Mouse (Mus musculus): ENCODE data around the gene Fam129a. TPM values are rescaled to one million over a fixed set of nuclear protein-coding genes. Genes with fewer than 3 reads are reported as not detected.

Gene Fam129a
- total and polyA plus RNA-seq, 2 experiments from 2014 or later, result 1.7 to 2.6 TPM

DNA sequence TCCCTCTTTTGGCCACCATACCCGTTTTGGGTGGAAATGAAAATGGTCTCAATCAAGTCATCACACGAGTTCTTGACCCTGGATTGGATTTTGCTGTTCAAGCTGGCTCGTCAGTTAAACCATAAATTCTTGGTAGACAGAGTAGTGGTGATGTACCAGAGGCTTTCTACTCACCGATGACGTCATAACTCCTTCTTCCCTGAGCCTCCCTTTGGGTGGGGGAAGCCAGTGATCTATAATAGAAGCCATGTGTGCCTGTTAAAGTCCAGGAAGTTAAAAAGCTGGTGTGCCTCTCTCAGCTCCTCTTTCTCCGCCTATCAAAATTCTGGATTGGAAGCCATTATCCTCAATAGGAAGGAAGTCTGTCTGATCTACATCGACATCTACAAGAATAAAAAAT, 21.2 kb upstream of the Fam129a start:
- no peak overlapping the region for H3K4me3 ChIP-seq (ENCODE audit: low read length)
- ATAC-seq, result no peak
- DNase-seq (ENCODE audit: low spot score), result no peak
- no peaks in the 10 kb centered on the region for H3K4me1 ChIP-seq (ENCODE audit: insufficient read depth, low read length)
- no peaks in the 10 kb centered on the region for H3K27me3 ChIP-seq (ENCODE audit: insufficient read depth, low read length)
- TF ChIP-seq CTCF (IDR thresholded peaks at IDR 0.05; ENCODE audit: low read depth), result no peak
- no peak overlapping the region for H3K4me2 ChIP-seq (ENCODE audit: low read depth, low read length)
- H3K9me3 ChIP-seq (ENCODE audit: low read length), result no peaks in the 10 kb centered on the region
- H3K9ac ChIP-seq (replicated peaks; ENCODE audit: low read length), result no peak overlapping the region
- H3K36me3 ChIP-seq (ENCODE audit: insufficient read depth, low read length), result no peaks in the 10 kb centered on the region
- 87% methylated on average over 7 of the region's 7 CpGs for WGBS
- H3K27ac ChIP-seq, result no peak overlapping the region

DNA sequence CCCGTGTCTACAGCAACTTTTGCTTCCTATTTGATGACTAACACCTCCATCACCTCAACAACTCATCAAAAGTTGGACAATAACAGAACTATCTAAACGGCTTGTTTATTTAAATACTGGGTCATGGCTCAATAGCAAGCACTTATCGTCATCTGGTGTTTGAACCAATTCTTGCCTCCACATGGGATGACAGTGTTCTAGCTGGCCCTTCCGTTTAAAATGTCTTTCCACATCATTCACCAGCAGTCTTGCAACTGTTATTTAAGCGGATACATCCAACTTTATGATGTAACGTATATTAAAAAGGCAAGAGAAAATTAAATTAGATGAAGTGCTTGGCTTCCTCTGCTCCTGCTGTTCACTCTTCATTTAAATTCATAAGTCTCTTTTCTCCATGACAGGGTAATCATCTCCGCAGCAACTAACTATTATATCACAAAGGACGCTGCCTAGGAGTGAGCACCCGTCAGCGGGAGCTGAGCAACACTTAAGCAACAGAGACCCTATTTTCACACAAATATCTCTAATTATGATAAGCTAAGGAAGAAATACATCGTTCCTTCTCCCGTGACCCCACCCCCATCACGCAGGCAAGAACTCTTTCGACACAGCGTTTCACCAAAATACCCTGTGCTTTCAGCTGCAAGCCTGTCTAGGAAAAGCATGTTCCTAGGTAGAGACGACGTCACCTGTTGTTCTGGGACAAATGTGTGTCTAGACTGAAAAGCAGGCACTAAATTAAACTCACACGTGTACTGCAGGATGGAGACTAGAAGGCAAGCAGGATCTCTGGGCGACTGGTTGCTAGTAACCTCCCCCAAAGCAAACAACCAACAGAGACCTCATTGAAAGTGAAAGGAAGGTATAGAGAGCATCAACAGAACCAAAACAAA, 20.2 kb upstream of the Fam129a start:
- no peak for TF ChIP-seq CTCF (IDR thresholded peaks at IDR 0.05; ENCODE audit: low read depth)
- Histone ChIP-seq H3K4me1 (ENCODE audit: insufficient read depth, low read length) (no peaks in the 10 kb centered on the region), H3K4me3 (ENCODE audit: low read length) (no peak overlapping the region), H3K27ac (no peak overlapping the region), H3K36me3 (ENCODE audit: insufficient read depth, low read length) (no peaks in the 10 kb centered on the region), H3K9ac (replicated peaks; ENCODE audit: low read length) (no peak overlapping the region), H3K27me3 (ENCODE audit: insufficient read depth, low read length) (no peaks in the 10 kb centered on the region), H3K4me2 (ENCODE audit: low read depth, low read length) (0 out of 2 replicates have a peak overlapping the region, but pooled peaks have one; percentile 25), H3K9me3 (ENCODE audit: low read length) (no peaks in the 10 kb centered on the region)
- ATAC-seq, result no peak
- WGBS, result 26% methylated on average over 19 of the region's 19 CpGs
- no peak for DNase-seq (ENCODE audit: low spot score)

DNA sequence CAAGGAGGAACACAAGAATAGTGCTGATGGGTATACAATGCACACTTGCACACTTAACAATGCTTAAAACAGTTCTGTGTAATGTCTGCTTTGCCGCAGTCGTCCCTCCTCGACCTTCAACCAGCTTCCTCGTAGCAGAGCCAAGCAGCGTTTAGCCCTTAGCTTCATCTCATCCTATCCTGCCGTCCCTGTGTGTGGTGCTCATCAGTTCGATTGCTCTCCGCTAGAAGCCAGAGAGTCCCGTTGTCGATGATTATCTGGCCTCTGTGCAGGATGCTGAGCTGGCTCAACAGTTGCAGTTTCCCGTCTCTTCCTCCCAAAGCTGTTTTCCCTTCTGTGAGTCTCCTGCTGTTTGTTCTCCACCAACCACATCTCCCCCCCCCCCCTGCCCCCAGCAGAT, 10.4 kb upstream of the Fam129a start:
- 46% methylated on average over 11 of the region's 11 CpGs for WGBS
- no peak overlapping the region for H3K4me3 ChIP-seq (ENCODE audit: low read length)

DNA sequence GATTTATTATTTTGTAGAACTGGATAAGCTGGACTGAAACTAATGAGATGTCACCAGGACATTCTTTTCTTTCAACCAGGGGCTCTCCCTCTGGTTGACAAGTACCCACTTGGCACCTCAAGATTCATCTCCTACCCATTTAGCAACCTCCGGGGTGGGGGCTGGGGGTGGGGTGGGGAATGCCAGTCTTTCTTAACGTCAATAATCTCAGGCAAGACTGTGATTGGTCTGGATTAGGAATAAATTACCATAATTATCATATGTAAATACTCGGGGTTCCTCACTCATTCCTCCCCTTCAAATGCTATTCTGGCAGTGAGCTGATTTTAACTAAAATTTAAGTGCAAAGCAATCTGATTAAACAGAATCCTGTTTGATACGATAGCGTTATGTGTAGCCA, 7.6 kb upstream of the Fam129a start:
- Histone ChIP-seq H3K27me3 (ENCODE audit: insufficient read depth, low read length) (no peaks in the 10 kb centered on the region), H3K27ac (no peak overlapping the region), H3K36me3 (ENCODE audit: insufficient read depth, low read length) (no peaks in the 10 kb centered on the region), H3K9me3 (ENCODE audit: low read length) (no peaks in the 10 kb centered on the region), H3K4me3 (ENCODE audit: low read length) (no peak overlapping the region), H3K4me1 (ENCODE audit: insufficient read depth, low read length) (no peaks in the 10 kb centered on the region), H3K4me2 (ENCODE audit: low read depth, low read length) (no peak overlapping the region), H3K9ac (replicated peaks; ENCODE audit: low read length) (no peak overlapping the region)
- WGBS, result 56% methylated on average over 5 of the region's 5 CpGs
- no peak for ATAC-seq
- no peak for TF ChIP-seq CTCF (IDR thresholded peaks at IDR 0.05; ENCODE audit: low read depth)
- no peak for DNase-seq (ENCODE audit: low spot score)

More for the DNA sequence above, 10.4 kb upstream of the Fam129a start:
- Histone ChIP-seq H3K27me3 (ENCODE audit: insufficient read depth, low read length) (no peaks in the 10 kb centered on the region), H3K9ac (replicated peaks; ENCODE audit: low read length) (no peak overlapping the region), H3K27ac (no peak overlapping the region), H3K4me1 (ENCODE audit: insufficient read depth, low read length) (no peaks in the 10 kb centered on the region), H3K36me3 (ENCODE audit: insufficient read depth, low read length) (no peaks in the 10 kb centered on the region), H3K9me3 (ENCODE audit: low read length) (no peaks in the 10 kb centered on the region), H3K4me2 (ENCODE audit: low read depth, low read length) (no peak overlapping the region)
- no peak for TF ChIP-seq CTCF (IDR thresholded peaks at IDR 0.05; ENCODE audit: low read depth)
- no peak for ATAC-seq
- DNase-seq (ENCODE audit: low spot score), result no peak

DNA sequence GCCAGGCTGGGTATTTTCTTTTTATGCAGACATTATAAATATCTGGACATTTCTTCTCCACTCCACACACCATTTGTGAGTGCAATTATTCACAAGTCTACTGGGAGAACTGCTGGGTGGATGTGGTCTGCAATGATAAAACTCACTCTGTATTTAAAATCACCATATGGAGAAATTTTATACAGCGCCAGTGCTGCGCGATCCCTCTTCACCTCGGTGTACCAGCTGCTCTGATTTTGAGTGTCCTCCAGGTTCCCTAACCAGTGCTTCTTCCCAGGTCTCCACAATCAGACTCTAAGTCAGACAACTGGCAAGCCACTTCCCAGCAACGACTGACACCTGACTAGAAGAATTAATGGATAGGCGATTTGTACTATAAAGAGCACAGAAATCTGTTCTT, 7.1 kb upstream of the Fam129a start:
- no peaks in the 10 kb centered on the region for H3K4me1 ChIP-seq (ENCODE audit: insufficient read depth, low read length)
- ATAC-seq (no peak), DNase-seq (ENCODE audit: low spot score) (no peak)
- no peak overlapping the region for H3K9ac ChIP-seq (replicated peaks; ENCODE audit: low read length)
- H3K4me3 ChIP-seq (ENCODE audit: low read length), result no peak overlapping the region
- no peak overlapping the region for H3K27ac ChIP-seq
- H3K36me3 ChIP-seq (ENCODE audit: insufficient read depth, low read length), result no peaks in the 10 kb centered on the region
- no peaks in the 10 kb centered on the region for H3K27me3 ChIP-seq (ENCODE audit: insufficient read depth, low read length)
- 41% methylated on average over 6 of the region's 6 CpGs for WGBS
- TF ChIP-seq CTCF (IDR thresholded peaks at IDR 0.05; ENCODE audit: low read depth), result no peak
- H3K4me2 ChIP-seq (ENCODE audit: low read depth, low read length), result no peak overlapping the region
- no peaks in the 10 kb centered on the region for H3K9me3 ChIP-seq (ENCODE audit: low read length)

DNA sequence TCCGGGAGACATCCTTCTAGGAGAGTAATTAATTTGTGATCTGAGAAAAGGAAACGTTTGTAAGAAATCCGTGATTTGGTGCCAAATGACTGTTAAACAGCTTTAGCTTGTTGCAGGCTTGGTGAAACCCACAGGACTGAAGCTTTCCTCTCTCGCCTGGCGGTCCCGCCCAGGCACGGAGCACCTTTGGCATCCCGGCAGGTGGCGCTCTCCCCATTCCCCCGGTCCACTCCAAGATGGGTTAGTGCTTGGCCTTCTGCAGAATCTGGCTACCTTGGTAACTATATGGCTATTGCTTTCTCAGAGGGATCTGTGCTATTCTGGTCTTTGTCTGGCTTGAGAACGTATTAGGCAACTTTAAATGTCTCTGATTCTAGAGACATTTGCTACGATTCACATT, 6.6 kb upstream of the Fam129a start:
- peak; percentile 78 for ATAC-seq
- no peak overlapping the region for H3K9ac ChIP-seq (replicated peaks; ENCODE audit: low read length)
- H3K4me1 ChIP-seq (ENCODE audit: insufficient read depth, low read length), result no peaks in the 10 kb centered on the region
- no peak overlapping the region for H3K4me3 ChIP-seq (ENCODE audit: low read length)
- peak; percentile 86 for TF ChIP-seq CTCF (IDR thresholded peaks at IDR 0.05; ENCODE audit: low read depth)
- H3K9me3 ChIP-seq (ENCODE audit: low read length), result no peaks in the 10 kb centered on the region
- no peak overlapping the region for H3K4me2 ChIP-seq (ENCODE audit: low read depth, low read length)
- H3K27ac ChIP-seq, result no peak overlapping the region
- no peaks in the 10 kb centered on the region for H3K27me3 ChIP-seq (ENCODE audit: insufficient read depth, low read length)
- WGBS, result 18% methylated on average over 12 of the region's 12 CpGs
- no peaks in the 10 kb centered on the region for H3K36me3 ChIP-seq (ENCODE audit: insufficient read depth, low read length)
- DNase-seq (ENCODE audit: low spot score), result peak; percentile 78

DNA sequence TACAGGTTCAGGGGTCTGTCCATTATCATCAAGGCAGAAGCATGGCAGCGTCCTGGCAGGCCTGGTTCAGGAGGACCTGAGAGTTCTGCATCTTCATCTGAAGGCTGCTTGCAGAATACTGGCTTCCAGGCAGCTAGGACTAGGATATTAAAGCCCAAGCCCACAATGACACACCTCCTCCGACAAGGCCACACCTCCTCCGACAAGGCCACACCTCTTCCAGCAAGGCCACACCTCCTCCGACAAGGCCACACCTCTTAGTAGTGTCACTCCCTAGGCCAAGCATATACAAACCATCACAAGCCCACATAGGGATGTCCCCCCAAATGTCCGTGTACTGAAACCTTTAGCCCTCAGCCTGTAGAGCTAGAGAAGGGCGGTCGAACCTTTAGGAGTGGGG, 2.3 kb upstream of the Fam129a start:
- Histone ChIP-seq H3K4me2 (ENCODE audit: low read depth, low read length) (no peak overlapping the region), H3K4me1 (ENCODE audit: insufficient read depth, low read length) (peaks cover 5% of the 10 kb centered on the region), H3K9me3 (ENCODE audit: low read length) (no peaks in the 10 kb centered on the region), H3K4me3 (ENCODE audit: low read length) (no peak overlapping the region), H3K27ac (no peak overlapping the region), H3K27me3 (ENCODE audit: insufficient read depth, low read length) (peaks cover 13% of the 10 kb centered on the region; the same call in 1 of the 2 replicates), H3K9ac (replicated peaks; ENCODE audit: low read length) (no peak overlapping the region), H3K36me3 (ENCODE audit: insufficient read depth, low read length) (no peaks in the 10 kb centered on the region)
- DNase-seq (ENCODE audit: low spot score) (no peak), ATAC-seq (no peak; the same call in 1 of the 2 replicates)
- 77% methylated on average over 7 of the region's 7 CpGs for WGBS
- TF ChIP-seq CTCF (IDR thresholded peaks at IDR 0.05; ENCODE audit: low read depth), result no peak

Data from hindbrain, postnatal 0 days (tissue).